Mouse (Mus musculus) heart, embryonic 14.5 days (tissue): ENCODE measurements around the gene Nyap2. TPM values are rescaled to one million over a fixed set of nuclear protein-coding genes. Genes with fewer than 3 reads are reported as not detected.
"Not testable (repeated sequence)": the region's sequence is repeated elsewhere in the genome, so short reads cannot be mapped to it uniquely, and the experiment has no call there.

Experiments used
- ATAC-seq: fragments of 200-750 bp; cut with Nextera tagmentation; 2 replicates; pipeline ENCODE4 v1.8.0; 2017; ENCODE audit warnings: low read depth, moderate TSS enrichment; ENCODE audit not compliant: insufficient number of reproducible peaks, insufficient read depth, low FRiP score
- H3K27ac ChIP-seq, 2 experiments: fragments of 200-500 bp in 1 of 2; fragments of 300-500 bp in 1 of 2; sonication (generic) in 1 of 2; replicated peaks in 1 of 2; 2 replicates each; pipeline ENCODE4 v1.5.1; 2012 to 2014; ENCODE audit warnings: low read depth in 2 of 2, low read length in 2 of 2, control low read depth in 1 of 2, mild to moderate bottlenecking in 1 of 2, mixed read lengths in 1 of 2; ENCODE audit not compliant: control insufficient read depth in 1 of 2, insufficient read depth in 1 of 2
- H3K27me3 ChIP-seq: fragments of 300-500 bp; sonication (generic); 2 replicates; pipeline ENCODE4 v1.6.1; 2014; ENCODE audit warnings: mild to moderate bottlenecking, low read length, control low read depth; ENCODE audit not compliant: control insufficient read depth, insufficient read depth
- H3K36me3 ChIP-seq: fragments of 300-500 bp; sonication (generic); 2 replicates; pipeline ENCODE4 v1.6.1; 2014; ENCODE audit warnings: mild to moderate bottlenecking, control low read depth, low read length, mixed read lengths; ENCODE audit not compliant: control insufficient read depth, insufficient read depth
- H3K4me1 ChIP-seq, 2 experiments: fragments of 200-500 bp in 1 of 2; fragments of 300-500 bp in 1 of 2; sonication (generic) in 1 of 2; 2 replicates each; pipeline ENCODE4 v1.6.1; 2012 to 2014; ENCODE audit warnings: low read length in 2 of 2, control low read depth in 1 of 2, mixed read lengths in 1 of 2; ENCODE audit not compliant: control insufficient read depth in 2 of 2, insufficient read depth in 2 of 2
- H3K4me2 ChIP-seq: fragments of 300-500 bp; sonication (generic); 2 replicates; pipeline ENCODE4 v1.6.1; 2014; ENCODE audit warnings: mild to moderate bottlenecking, low read length
- H3K4me3 ChIP-seq, 2 experiments: fragments of 200-500 bp in 1 of 2; fragments of 300-500 bp in 1 of 2; sonication (generic) in 1 of 2; 2 replicates each; pipeline ENCODE4 v1.5.1; 2012 to 2014; ENCODE audit warnings: low read length in 2 of 2, mild to moderate bottlenecking in 2 of 2, control low read depth in 1 of 2, low read depth in 1 of 2, moderate library complexity in 1 of 2; ENCODE audit not compliant: control insufficient read depth in 1 of 2, insufficient read depth in 1 of 2
- H3K9ac ChIP-seq: fragments of 300-500 bp; sonication (generic); 2 replicates; pipeline ENCODE4 v1.6.1; 2014; ENCODE audit warnings: mild to moderate bottlenecking, low read length
- H3K9me3 ChIP-seq: fragments of 300-500 bp; sonication (generic); 2 replicates; pipeline ENCODE4 v1.6.1; 2016; ENCODE audit warnings: low read length, control low read depth; ENCODE audit not compliant: control insufficient read depth
- WGBS: fragments of 180-500 bp; shearing (Covaris S2); extraction: QIAGEN DNeasy Blood & Tissue Kit; methylation state at CpG from one replicate; pipeline ENCODE4 v1.1.7; 2014; 5-methylcytosine and 5-hydroxymethylcytosine counted together
- polyA plus RNA-seq: library from polyadenylated mRNA; unstranded; fragments of >200 nt; fragmentation: Nextera tagmentation; extraction: Ambion mirVana; gene quantifications from 2 replicates; pipeline ENCODE4 v1.2.1, GENCODE M21; 2014

Gene Nyap2
- polyA plus RNA-seq, 1 experiment from 2014 or later = 0.07 TPM

- H3K4me1 ChIP-seq = no peaks in the 10 kb centered on the region
- H3K9me3 ChIP-seq = no peaks in the 10 kb centered on the region
- no peak overlapping the region for H3K4me3 ChIP-seq
- no peak overlapping the region for H3K4me2 ChIP-seq
- no peaks in the 10 kb centered on the region for H3K36me3 ChIP-seq
- H3K9ac ChIP-seq = no peak overlapping the region
- no peaks in the 10 kb centered on the region for H3K27me3 ChIP-seq
- no peak for ATAC-seq
- WGBS = 84% methylated on average over 2 of the region's 2 CpGs
- H3K27ac ChIP-seq = no peak overlapping the region
Measured at GRCm38 (mm10) chr1:81209536-81209935, 132.8 kb downstream of the Nyap2 start.

DNA sequence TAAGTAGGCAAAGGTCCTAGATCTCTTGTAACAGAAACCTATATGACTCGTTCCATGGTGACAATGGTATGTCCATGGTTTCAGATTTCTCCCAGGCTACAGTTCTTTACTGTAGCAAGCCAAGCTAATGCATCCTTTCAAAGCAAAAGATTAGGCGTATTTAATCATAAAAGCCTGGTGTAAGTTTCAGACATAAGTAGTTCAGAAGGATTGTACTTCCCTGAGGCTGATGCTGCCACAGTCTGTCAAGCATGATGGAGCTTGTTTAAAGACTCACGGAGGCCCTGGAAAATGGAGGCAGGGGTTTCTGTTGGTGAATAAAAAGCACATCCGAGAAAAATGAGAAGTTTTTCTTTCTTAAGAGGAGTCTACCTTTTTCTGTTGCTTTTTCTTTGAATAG lies 134.7 kb downstream of the Nyap2 start:
- 83% methylated on average over 4 of the region's 4 CpGs for WGBS
- no peak overlapping the region for H3K9ac ChIP-seq
- H3K4me1 ChIP-seq = no peaks in the 10 kb centered on the region
- no peak overlapping the region for H3K4me3 ChIP-seq
- H3K9me3 ChIP-seq = no peaks in the 10 kb centered on the region
- H3K27me3 ChIP-seq = no peaks in the 10 kb centered on the region
- H3K27ac ChIP-seq = no peak overlapping the region
- ATAC-seq = no peak
- no peaks in the 10 kb centered on the region for H3K36me3 ChIP-seq
- no peak overlapping the region for H3K4me2 ChIP-seq

DNA sequence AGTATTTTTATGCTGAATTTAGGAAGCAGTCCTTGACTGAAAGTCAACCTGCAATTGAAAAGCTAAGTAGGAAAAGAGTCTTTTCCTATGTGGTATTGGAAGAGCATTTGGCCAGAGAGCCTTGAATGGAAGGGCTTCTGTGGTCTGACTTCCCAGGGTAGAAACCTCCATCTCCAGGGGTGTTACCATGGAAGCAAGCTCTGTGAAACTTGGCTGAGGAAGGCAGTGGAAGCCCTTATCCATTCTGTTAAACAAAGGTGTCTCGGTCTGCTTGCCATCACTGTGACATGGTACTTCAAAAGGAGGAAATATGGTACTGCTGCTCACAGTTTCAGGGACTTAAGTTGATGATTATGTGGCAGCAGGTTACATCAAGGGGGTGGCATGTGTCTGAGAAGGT lies 143.0 kb downstream of the Nyap2 start:
- H3K4me1 ChIP-seq = no peaks in the 10 kb centered on the region
- no peaks in the 10 kb centered on the region for H3K27me3 ChIP-seq
- WGBS = 37% methylated on average over 1 of the region's 1 CpGs
- H3K9me3 ChIP-seq = no peaks in the 10 kb centered on the region
- H3K36me3 ChIP-seq = no peaks in the 10 kb centered on the region
- no peak overlapping the region for H3K4me2 ChIP-seq
- H3K9ac ChIP-seq = no peak overlapping the region
- H3K4me3 ChIP-seq = no peak overlapping the region
- H3K27ac ChIP-seq = no peak overlapping the region
- ATAC-seq = no peak

DNA sequence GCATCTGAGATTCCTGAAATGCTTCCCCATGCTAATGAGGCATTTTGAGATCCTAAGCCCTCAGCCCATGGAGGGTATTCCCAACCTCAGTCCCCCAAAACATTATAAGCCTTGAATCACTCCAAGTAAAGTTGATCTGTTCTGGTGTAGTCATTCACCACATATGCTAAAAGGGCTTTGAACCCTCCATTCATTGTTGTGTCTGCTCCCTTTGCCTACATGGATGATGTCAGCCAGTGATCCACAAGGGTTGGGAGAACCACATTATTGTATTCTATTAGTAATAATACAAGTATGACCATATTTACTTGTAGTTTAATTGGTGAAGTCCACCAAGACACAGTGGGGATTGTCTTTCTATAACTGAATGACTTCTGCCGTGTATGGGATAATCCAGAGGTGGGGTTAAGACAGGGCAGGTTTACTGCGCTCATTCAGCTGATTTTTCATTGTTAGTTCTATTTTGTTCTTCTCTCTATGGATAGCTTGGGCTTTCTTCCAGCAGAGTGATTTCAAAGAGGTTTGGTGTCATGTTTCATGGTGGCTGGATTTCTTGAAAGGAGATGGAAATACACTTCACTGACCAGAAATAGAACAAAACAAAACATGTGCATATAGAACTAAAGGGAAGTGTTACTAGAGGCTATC lies 155.1 kb downstream of the Nyap2 start:
- Histone ChIP-seq H3K27ac (peak overlapping the region; percentile 82 to 85), H3K4me1 (peaks cover 4 to 13% of the 10 kb centered on the region in 2 experiments), H3K36me3 (no peaks in the 10 kb centered on the region), H3K4me2 (0 out of 2 replicates have a peak overlapping the region, but pooled peaks have one; percentile 6), H3K9ac (no peak overlapping the region), H3K9me3 (no peaks in the 10 kb centered on the region), H3K27me3 (no peaks in the 10 kb centered on the region), H3K4me3 (no peak overlapping the region)
- 39% methylated on average over 2 of the region's 2 CpGs for WGBS
- no peak for ATAC-seq

DNA sequence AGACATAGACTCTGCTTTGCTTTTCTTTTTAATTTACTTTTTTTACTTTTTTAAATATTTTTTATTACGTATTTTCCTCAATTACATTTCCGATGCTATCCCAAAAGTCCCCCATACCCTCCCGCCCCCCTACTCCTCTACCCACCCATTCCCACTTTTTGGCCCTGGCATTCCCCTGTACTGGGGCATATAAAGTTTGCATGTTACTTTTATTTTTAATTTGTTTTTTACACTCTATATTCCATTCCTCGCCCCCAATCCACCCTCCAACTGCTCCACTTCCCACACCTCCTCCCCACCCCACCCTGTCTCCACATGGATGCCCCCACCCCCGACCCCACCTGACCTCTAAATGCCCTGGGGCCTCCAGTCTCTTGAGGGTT lies 155.6 kb downstream of the Nyap2 start:
- not testable (repeated sequence) for H3K9me3 ChIP-seq, H3K36me3 ChIP-seq, ATAC-seq, H3K9ac ChIP-seq, H3K4me3 ChIP-seq, H3K4me2 ChIP-seq, H3K27me3 ChIP-seq
- peak overlapping the region in 1 of 2 experiments; percentile 82; a peak in 2 of 4 replicates for H3K27ac ChIP-seq
- WGBS = 86% methylated on average over 5 of the region's 5 CpGs
- peaks cover 4 to 13% of the 10 kb centered on the region in 2 experiments for H3K4me1 ChIP-seq

DNA sequence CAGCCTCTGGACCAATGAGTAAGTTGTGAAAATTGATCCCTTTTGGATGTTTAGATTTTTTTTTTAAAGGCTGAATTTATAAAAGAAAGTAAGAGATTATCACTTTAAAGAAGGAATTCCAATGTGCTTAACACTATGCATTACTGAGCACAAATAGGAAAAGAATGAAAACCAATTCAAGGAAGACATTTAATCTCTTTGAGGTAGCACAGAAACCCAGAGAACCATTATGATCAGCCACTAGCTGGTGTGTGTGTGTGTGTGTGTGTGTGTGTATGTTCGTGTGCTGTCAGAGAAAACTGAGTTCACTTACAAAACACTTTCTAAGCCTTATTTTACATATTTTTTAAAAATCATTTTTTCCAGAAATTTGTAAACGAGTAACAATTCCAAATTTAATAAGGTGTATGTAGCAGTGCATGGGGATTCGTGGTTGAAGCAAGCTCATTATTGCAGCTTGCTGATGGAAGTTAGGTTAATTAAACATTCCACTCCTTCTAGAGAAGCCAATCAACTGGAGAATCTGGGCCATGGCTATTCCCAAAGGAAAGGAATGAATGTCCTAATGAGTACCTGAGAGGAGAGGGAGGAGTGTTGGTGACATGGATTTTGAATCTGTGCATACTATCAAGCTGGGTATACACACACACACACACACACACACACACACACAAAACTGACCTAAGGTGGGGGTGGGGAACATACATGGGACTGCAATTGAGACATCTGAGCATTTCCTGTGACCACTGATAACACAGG lies 171.9 kb downstream of the Nyap2 start:
- no peaks in the 10 kb centered on the region for H3K27me3 ChIP-seq
- 76% methylated on average over 3 of the region's 3 CpGs for WGBS
- ATAC-seq = no peak

DNA sequence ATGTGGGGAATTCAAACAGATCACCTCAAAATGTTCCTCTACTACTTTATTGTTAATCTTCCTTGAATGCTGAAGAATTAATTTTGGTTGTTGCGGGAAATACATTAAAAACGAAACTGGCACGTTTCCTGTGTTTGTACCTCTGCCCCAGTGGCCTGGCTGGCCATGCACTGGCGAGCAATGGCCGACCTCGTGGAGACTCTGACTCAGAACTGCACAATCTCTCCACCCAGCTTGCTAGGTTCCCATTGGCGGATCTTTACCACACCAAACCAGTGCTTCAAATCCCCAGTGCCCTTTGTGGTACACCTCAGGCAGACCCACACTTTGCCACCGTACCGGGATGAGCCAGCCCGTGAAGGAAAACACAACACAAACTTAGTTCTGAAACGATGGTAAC lies 173.3 kb downstream of the Nyap2 start:
- WGBS = 90% methylated on average over 11 of the region's 11 CpGs
- no peak overlapping the region for H3K4me2 ChIP-seq
- ATAC-seq = no peak
- H3K4me3 ChIP-seq = no peak overlapping the region
- H3K4me1 ChIP-seq = no peaks in the 10 kb centered on the region
- H3K9ac ChIP-seq = no peak overlapping the region
- H3K36me3 ChIP-seq = no peaks in the 10 kb centered on the region
- H3K27ac ChIP-seq = no peak overlapping the region
- no peaks in the 10 kb centered on the region for H3K27me3 ChIP-seq
- H3K9me3 ChIP-seq = no peaks in the 10 kb centered on the region

More for the DNA sequence above, 171.9 kb downstream of the Nyap2 start:
- no peak overlapping the region for H3K4me2 ChIP-seq
- no peaks in the 10 kb centered on the region for H3K9me3 ChIP-seq
- H3K9ac ChIP-seq = no peak overlapping the region
- no peaks in the 10 kb centered on the region for H3K4me1 ChIP-seq
- H3K4me3 ChIP-seq = no peak overlapping the region
- H3K36me3 ChIP-seq = no peaks in the 10 kb centered on the region
- no peak overlapping the region for H3K27ac ChIP-seq
